Mouse (Mus musculus) E14TG2a.4 (cell line): ENCODE data around the gene Speg.

Source experiments
- H3K27me3 ChIP-seq: 2 replicates; pipeline ENCODE4 v1.6.1; 2014; ENCODE audit warnings: low read length, control low read depth; ENCODE audit not compliant: insufficient read depth
- H3K36me3 ChIP-seq: 2 replicates; pipeline ENCODE4 v1.6.1; 2014; ENCODE audit warnings: low read length, control low read depth; ENCODE audit not compliant: insufficient read depth
- H3K4me1 ChIP-seq: replicated peaks from 2 replicates; pipeline ENCODE4 v1.6.1; 2014; ENCODE audit warnings: low read depth, low read length, control low read depth
- H3K4me3 ChIP-seq: replicated peaks from 2 replicates; pipeline ENCODE4 v1.5.1; 2014; ENCODE audit warnings: mild to moderate bottlenecking, low read length
- H3K9me3 ChIP-seq: 2 replicates; pipeline ENCODE4 v1.6.1; 2014; ENCODE audit warnings: low read length, control low read depth
- CTCF ChIP-seq: conservative IDR thresholded peaks from 2 replicates; pipeline ENCODE4 v1.5.1; 2014; ENCODE audit warnings: low read length
- NANOG ChIP-seq: IDR thresholded peaks from 2 replicates; pipeline ENCODE4 v1.6.1; 2014; ENCODE audit warnings: borderline replicate concordance, low read length, mixed read lengths
- POU5F1 ChIP-seq: IDR thresholded peaks from 2 replicates; pipeline ENCODE4 v1.6.1; 2014; ENCODE audit warnings: low read length, borderline replicate concordance

The Speg gene

DNA sequence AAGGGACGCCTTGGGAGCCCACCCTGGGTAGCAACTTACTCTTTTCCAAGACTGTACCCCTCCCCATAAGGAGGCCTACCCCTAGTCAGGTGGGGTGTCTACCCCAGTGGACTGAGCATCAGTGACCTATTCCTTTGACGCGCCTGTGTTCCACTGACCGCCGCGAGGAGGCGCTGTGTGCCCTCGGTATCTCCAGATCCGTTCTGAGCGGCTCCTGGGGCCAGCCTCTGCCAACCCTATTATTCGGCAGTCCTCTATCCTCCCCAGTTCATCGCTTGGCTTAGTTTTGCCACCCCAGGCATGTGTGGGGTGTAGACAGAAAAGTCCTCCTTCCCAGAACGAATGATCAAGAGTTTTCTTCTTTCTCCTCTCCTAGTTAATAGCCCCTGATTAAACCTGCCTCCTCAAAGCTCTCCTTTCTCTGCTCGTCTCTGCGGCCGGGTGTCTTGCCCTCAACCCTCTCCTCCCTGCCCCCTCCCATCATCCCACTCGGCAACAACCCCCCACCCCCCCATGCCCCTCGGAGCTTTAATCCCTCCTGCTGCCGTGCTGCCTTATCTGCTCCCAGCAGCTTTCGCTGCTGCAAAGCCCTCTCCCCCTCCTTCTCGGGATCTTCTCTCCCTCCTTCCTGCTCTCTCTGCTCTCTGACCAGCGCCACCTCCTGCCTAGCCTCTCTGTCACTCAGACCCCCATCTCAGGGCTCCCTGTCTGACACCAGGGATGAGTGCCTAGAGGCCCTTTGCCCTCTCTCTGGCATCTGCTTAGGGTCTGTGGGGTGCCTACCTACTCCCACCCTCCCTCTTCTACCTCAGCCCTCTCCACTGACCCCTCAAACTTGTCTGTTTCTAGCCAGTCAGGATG, 70.9 kb downstream of the Speg start:
- peaks cover 7% of the 10 kb centered on the region; the same call in 1 of the 2 replicates for H3K9me3 ChIP-seq
- H3K36me3 ChIP-seq: peaks cover 11% of the 10 kb centered on the region
- peak overlapping the region; percentile 45 for H3K4me3 ChIP-seq
- H3K4me1 ChIP-seq: peaks cover 98% of the 10 kb centered on the region
- no peak for TF ChIP-seq POU5F1
- TF ChIP-seq NANOG: no peak
- peak; percentile 88 for TF ChIP-seq CTCF
- peaks cover 59% of the 10 kb centered on the region for H3K27me3 ChIP-seq

DNA sequence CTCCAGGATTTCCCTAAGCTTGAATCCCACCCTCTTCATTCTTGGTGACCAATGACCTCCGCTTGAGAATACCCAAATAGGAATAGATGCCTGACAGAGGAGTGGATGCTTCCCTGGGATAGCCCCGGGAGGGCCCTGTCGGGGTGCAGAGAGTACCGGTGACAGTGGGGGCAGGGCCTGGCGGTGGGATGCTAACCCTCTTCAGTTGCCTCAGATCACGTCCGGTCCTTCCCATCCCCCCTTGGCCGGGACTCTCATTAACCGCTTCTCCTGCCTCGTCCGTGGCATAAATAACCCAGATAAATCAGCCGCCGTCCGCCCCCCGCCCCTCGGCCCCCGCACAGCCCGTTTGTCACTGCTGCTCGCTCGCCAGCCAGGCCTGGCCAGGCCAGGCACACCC, 71.6 kb downstream of the Speg start:
- Histone ChIP-seq H3K4me3 (peak overlapping the region; percentile 45), H3K27me3 (peaks cover 66% of the 10 kb centered on the region), H3K36me3 (peaks cover 11% of the 10 kb centered on the region), H3K4me1 (peaks cover 95% of the 10 kb centered on the region), H3K9me3 (peaks cover 7% of the 10 kb centered on the region; the same call in 1 of the 2 replicates)
- TF ChIP-seq POU5F1 (no peak), NANOG (no peak), CTCF (no peak)

DNA sequence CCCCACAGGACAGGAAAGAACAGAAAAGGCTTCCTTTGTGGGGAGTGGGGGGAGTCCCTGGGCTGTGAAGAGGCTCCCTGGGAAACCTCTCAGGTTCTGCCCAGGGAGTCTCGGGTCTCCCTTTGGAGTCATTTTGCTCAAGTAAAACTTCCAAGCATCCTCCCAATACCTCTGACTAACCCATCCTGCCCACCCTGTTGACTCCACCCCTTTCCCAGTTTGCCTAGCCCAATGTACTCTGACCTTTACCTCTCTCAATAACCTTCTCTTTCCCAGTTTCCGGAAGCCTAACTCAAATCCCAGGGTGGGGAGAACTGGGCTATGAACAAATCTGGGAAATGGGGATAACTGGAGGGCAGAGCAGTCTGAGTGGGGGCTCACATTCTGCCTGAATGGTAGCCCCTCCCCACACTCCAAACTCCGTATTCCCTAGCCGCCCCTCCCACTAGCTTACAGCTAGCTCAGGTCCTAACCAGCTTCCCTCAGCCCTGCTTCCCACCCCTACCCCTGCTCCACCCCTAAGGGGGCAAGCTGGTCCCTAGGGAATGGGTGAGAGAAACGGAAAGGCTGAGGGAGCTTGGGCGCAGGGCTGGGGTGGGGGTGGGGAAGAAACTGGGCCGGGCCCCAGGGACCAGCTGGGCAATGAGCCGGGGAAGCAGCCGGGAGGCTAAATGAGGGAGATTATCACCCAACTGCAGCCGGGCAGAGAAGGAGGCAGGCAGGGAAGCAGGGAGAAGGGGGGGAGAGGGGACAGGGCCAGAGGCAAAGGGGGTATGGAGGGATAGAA, 72.4 kb downstream of the Speg start:
- Histone ChIP-seq H3K4me3 (peak overlapping the region; percentile 45), H3K4me1 (peaks cover 89% of the 10 kb centered on the region), H3K9me3 (peaks cover 7% of the 10 kb centered on the region; the same call in 1 of the 2 replicates), H3K27me3 (peaks cover 74% of the 10 kb centered on the region), H3K36me3 (peaks cover 4% of the 10 kb centered on the region; the same call in 1 of the 2 replicates)
- no peak for TF ChIP-seq CTCF
- TF ChIP-seq NANOG: no peak
- TF ChIP-seq POU5F1: no peak

DNA sequence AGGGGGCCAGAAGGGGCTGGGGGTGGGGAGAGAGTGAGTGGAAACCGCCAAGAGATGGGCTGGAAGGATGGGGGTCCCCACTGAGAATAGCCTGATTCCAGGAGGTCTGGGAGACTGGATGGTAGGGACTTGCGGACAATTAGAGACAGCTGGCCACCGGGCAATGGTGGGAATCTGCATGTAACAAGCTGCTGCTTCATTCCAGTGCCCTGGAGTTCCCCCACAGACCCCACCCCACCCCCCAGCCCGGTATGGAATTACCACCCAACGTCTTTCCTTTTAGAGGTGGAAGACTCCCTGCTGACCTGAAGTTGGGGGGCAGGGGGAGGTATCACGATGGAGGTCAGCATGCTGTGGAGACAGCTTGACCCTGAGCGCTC, 72.9 kb downstream of the Speg start:
- H3K27me3 ChIP-seq: peaks cover 80% of the 10 kb centered on the region
- no peak for TF ChIP-seq NANOG
- no peak for TF ChIP-seq POU5F1
- no peak for TF ChIP-seq CTCF

DNA sequence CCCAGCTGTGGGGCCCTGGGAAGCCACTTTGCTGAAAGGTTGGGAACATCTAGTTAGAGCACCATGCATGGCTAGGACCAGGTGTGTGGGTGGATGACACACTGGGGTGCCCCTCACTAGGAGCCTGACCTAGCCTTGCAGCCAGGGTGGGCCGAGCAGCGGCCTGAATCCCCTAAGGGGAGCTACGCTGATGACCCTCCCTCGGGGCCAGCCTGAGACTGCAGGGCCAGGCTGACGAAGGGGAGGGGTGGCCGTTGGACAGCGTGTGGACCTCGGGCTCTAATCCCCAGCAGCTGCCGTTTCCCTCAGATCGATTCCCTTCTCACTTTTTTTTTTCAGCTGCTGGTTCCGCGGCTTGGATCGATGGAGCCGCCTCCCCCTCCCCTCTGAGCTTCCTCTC, 73.8 kb downstream of the Speg start:
- H3K4me3 ChIP-seq: no peak overlapping the region
- peaks cover 80% of the 10 kb centered on the region for H3K4me1 ChIP-seq
- TF ChIP-seq NANOG: no peak
- TF ChIP-seq POU5F1: no peak
- TF ChIP-seq CTCF: no peak
- H3K9me3 ChIP-seq: peaks cover 7% of the 10 kb centered on the region; the same call in 1 of the 2 replicates
- H3K36me3 ChIP-seq: no peaks in the 10 kb centered on the region
- H3K27me3 ChIP-seq: peaks cover 89% of the 10 kb centered on the region

More for the DNA sequence above, 72.9 kb downstream of the Speg start:
- no peak overlapping the region for H3K4me3 ChIP-seq
- H3K9me3 ChIP-seq: peaks cover 7% of the 10 kb centered on the region; the same call in 1 of the 2 replicates
- no peaks in the 10 kb centered on the region for H3K36me3 ChIP-seq
- peaks cover 89% of the 10 kb centered on the region for H3K4me1 ChIP-seq

DNA sequence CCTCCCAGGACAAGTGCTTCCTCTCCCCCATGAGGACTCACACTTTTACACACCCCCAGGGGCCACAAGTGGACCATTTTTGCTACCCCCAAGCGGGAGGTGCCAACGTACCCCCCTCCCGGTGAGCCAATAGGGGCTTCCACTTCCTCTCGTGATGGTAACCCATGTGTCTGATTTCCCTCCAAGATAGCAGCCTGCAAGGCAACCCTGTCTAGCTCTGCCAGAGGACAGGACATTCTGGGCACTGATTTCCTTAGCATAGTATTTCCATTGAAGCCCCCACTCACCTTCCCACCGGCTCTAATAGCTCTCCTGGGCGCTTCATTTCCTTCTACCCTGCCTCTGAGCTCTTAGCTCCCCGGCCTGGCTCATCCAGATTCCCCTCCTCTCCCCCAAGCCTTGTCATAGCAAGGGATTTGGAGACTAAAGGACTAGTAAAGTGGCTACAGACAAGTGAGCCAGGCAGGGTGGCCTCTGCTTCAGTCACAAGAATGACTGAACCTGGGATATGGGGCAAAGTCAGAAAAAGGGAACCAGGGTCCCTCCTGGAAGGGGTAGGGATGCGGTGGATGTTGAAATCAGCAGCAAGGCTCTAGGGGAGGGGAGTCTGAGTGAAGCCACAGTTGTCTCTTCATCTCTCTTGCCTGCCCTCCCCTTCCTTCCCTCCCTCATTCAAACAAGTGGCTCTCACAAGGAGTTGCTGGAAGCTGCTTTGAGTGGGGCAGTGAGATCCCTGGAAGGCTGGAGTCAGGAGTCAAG, 74.5 kb downstream of the Speg start:
- H3K4me3 ChIP-seq: peak overlapping the region; percentile 61
- H3K9me3 ChIP-seq: peaks cover 7% of the 10 kb centered on the region; the same call in 1 of the 2 replicates
- H3K36me3 ChIP-seq: no peaks in the 10 kb centered on the region
- TF ChIP-seq POU5F1 (no peak), NANOG (no peak), CTCF (no peak)
- peaks cover 74% of the 10 kb centered on the region for H3K4me1 ChIP-seq
- H3K27me3 ChIP-seq: peaks cover 92% of the 10 kb centered on the region

DNA sequence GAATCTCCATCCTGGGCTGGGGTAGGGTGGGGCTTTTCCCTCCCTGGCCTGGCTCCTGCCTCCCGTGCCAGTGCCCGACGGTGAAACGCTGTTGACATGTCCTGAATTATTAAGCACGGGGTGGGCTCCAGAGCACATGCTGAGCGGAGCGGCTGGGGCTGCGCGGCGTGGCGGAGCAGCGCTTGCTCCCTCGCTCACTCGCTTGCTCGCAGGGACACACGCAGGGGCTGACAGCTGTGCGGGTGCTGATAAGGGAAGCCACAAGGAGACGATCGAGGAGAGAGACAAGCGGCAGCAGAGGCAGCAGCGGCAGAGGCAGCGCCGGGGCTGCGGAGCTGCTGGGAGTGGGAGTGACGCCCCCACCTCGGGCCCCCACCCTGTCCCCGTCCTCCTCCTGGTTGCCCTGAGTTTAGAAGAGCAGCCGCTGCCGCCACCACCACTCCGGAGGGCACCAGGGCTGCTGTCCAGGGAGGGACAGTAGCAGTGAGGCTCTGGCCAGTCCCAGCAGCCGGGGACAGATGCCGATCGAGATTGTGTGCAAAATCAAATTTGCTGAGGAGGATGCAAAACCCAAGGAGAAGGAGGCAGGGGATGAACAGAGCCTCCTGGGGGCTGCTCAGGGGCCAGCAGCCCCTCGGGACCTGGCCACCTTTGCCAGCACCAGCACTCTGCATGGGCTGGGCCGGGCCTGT, 75.4 kb downstream of the Speg start, which contains the start of gene Asic4:
TSS of gene Asic4 (plus strand) at position 123 of the 692 bp plus-strand sequence.
- peaks cover 65% of the 10 kb centered on the region for H3K4me1 ChIP-seq
- H3K36me3 ChIP-seq: no peaks in the 10 kb centered on the region
- H3K4me3 ChIP-seq: peak within 1 kb of the TSS; percentile 61
- TF ChIP-seq NANOG (no peak), CTCF (no peak), POU5F1 (no peak)
- H3K9me3 ChIP-seq: peaks cover 7% of the 10 kb centered on the region; the same call in 1 of the 2 replicates
- H3K27me3 ChIP-seq: peaks cover 93% of the 10 kb centered on the region

DNA sequence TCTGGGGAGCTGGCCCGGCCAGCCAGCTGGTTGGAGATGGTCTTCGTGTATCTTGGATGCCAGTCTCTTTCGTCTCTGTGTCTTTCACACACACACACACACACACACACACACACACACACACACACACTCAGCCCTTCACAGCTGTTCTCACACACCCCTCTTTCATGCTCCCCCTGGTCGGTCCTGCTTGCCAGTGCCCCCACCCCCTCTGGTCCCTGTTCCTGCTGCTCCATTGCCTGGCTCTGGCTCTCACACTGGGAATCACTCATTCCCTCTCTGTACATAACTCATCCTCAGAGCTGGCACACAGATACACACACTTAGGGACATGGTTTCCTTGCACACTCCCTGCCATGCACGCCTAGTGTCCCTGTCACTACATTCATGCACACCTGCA, 76.8 kb downstream of the Speg start:
- no peaks in the 10 kb centered on the region for H3K36me3 ChIP-seq
- TF ChIP-seq NANOG: no peak
- no peak for TF ChIP-seq CTCF
- TF ChIP-seq POU5F1: no peak
- no peak overlapping the region for H3K4me3 ChIP-seq
- H3K4me1 ChIP-seq: peaks cover 53% of the 10 kb centered on the region
- peaks cover 97% of the 10 kb centered on the region for H3K27me3 ChIP-seq
- peaks cover 7% of the 10 kb centered on the region; the same call in 1 of the 2 replicates for H3K9me3 ChIP-seq
